Mouse (Mus musculus) large intestine, adult 2 months (tissue): ENCODE measurements at regions not wholly inside any gene's neighbourhood (a gene's known extent, or its start where the extent isn't known, plus 50 kb on each side); places are given as distances from the start of the nearest gene placed in this dataset.

Experiments used
- DNase-seq: peaks from one replicate; pipeline ENCODE4 v3.0.0-alpha.2; 2012; ENCODE audit warnings: low read depth, low spot score
- WGBS: fragments of 180-500 bp; shearing (Covaris S2); methylation state at CpG from one replicate; pipeline ENCODE4 v1.1.7; 2018; 5-methylcytosine and 5-hydroxymethylcytosine counted together

GRCm38 (mm10) chr1:177645897-177646535, 83.6 kb upstream of the 1700016C15Rik start:
- 85% methylated on average over 5 of the region's 5 CpGs for WGBS
- DNase-seq, result no peak

- WGBS, result 96% methylated on average over 1 of the region's 1 CpGs
- DNase-seq, result no peak
These were observed 81.7 kb upstream of the 1700016C15Rik start for GRCm38 (mm10) chr1:177647876-177648275.

- no peak for DNase-seq
- WGBS, result 78% methylated on average over 4 of the region's 4 CpGs
These were observed 80.6 kb upstream of the 1700016C15Rik start for GRCm38 (mm10) chr1:177648974-177649373.

GRCm38 (mm10) chr1:177651219-177651618, 78.4 kb upstream of the 1700016C15Rik start:
- DNase-seq, result no peak
- WGBS, result 79% methylated on average over 5 of the region's 5 CpGs

- DNase-seq, result no peak
- 70% methylated on average over 7 of the region's 7 CpGs for WGBS
These were observed 66.5 kb upstream of the 1700016C15Rik start for GRCm38 (mm10) chr1:177663163-177663562.

- 78% methylated on average over 8 of the region's 8 CpGs for WGBS
- no peak for DNase-seq
These were observed 62.4 kb upstream of the 1700016C15Rik start for GRCm38 (mm10) chr1:177667041-177667791.

GRCm38 (mm10) chr1:177670576-177670975, 59.0 kb upstream of the 1700016C15Rik start:
- DNase-seq, result no peak
- 93% methylated on average over 1 of the region's 1 CpGs for WGBS

- WGBS, result 82% methylated on average over 5 of the region's 5 CpGs
- no peak for DNase-seq
These were observed 53.0 kb upstream of the 1700016C15Rik start for GRCm38 (mm10) chr1:177676657-177677056.

GRCm38 (mm10) chr1:177678832-177679231, 50.8 kb upstream of the 1700016C15Rik start:
- WGBS, result 80% methylated on average over 4 of the region's 4 CpGs
- no peak for DNase-seq
